Mouse (Mus musculus) neural tube, embryonic 13.5 days (tissue): ENCODE data around the gene Paxip1. TPM values are rescaled to one million over a fixed set of nuclear protein-coding genes. Genes with fewer than 3 reads are reported as not detected.

ENCODE experiments used
- ATAC-seq: fragments of 200-750 bp; cut with Nextera tagmentation; 2 replicates; pipeline ENCODE4 v1.8.0; 2017; ENCODE audit warnings: low read depth, mild to moderate bottlenecking, moderate TSS enrichment, moderate library complexity
- H3K27ac ChIP-seq: fragments of 300-500 bp; sonication (generic); replicated peaks from 2 replicates; pipeline ENCODE4 v1.5.1; 2015; ENCODE audit warnings: moderate library complexity, mild to moderate bottlenecking, inconsistent platforms
- H3K27me3 ChIP-seq: fragments of 300-500 bp; sonication (generic); 2 replicates; pipeline ENCODE4 v1.6.1; 2015; ENCODE audit warnings: mild to moderate bottlenecking, inconsistent platforms
- H3K36me3 ChIP-seq: fragments of 300-500 bp; sonication (generic); 2 replicates; pipeline ENCODE4 v1.6.1; 2015; ENCODE audit warnings: mild to moderate bottlenecking, inconsistent platforms
- H3K4me1 ChIP-seq: fragments of 300-500 bp; sonication (generic); replicated peaks from 2 replicates; pipeline ENCODE4 v1.6.1; 2015; ENCODE audit warnings: inconsistent platforms
- H3K4me2 ChIP-seq: fragments of 300-500 bp; sonication (generic); 2 replicates; pipeline ENCODE4 v1.6.1; 2015; ENCODE audit warnings: inconsistent platforms, mild to moderate bottlenecking, moderate library complexity
- H3K4me3 ChIP-seq: fragments of 300-500 bp; sonication (generic); 2 replicates; pipeline ENCODE4 v1.5.1; 2015; ENCODE audit warnings: mild to moderate bottlenecking, inconsistent platforms
- H3K9ac ChIP-seq: fragments of 300-500 bp; sonication (generic); 2 replicates; pipeline ENCODE4 v1.6.1; 2015; ENCODE audit warnings: moderate library complexity, mild to moderate bottlenecking, inconsistent platforms
- H3K9me3 ChIP-seq: fragments of 300-500 bp; sonication (generic); 2 replicates; pipeline ENCODE4 v1.6.1; 2016; ENCODE audit warnings: inconsistent platforms
- WGBS: fragments of 180-500 bp; shearing (Covaris S2); methylation state at CpG from one replicate; pipeline ENCODE4 v1.1.7; 2015; 5-methylcytosine and 5-hydroxymethylcytosine counted together
- polyA plus RNA-seq: library from polyadenylated mRNA; unstranded; fragments of >200 nt; fragmentation: Nextera tagmentation; extraction: Ambion mirVana; gene quantifications from 2 replicates; pipeline ENCODE4 v1.2.1, GENCODE M21; 2015

Gene Paxip1
- polyA plus RNA-seq, 1 experiment from 2014 or later: 22.9 TPM

- Histone ChIP-seq H3K4me1 (peaks cover 28% of the 10 kb centered on the region), H3K27me3 (no peaks in the 10 kb centered on the region), H3K9ac (peak overlapping the region; percentile 74), H3K27ac (peak overlapping the region; percentile 96), H3K9me3 (no peaks in the 10 kb centered on the region), H3K4me3 (peak overlapping the region; percentile 59), H3K4me2 (peak overlapping the region; percentile 82), H3K36me3 (peaks cover 34% of the 10 kb centered on the region)
- ATAC-seq: no peak
- WGBS: 31% methylated on average over 21 of the region's 21 CpGs
Observed at GRCm38 (mm10) chr5:27790086-27790909, 1.2 kb downstream of the Paxip1 start.

GRCm38 (mm10) chr5:27789586-27789985 is 1.9 kb downstream of the Paxip1 start:
- H3K4me2 ChIP-seq: peak overlapping the region; percentile 82

GRCm38 (mm10) chr5:27783381-27783780 is 8.1 kb downstream of the Paxip1 start:
- ATAC-seq: no peak
- Histone ChIP-seq H3K9me3 (no peaks in the 10 kb centered on the region), H3K4me3 (no peak overlapping the region), H3K4me2 (no peak overlapping the region), H3K9ac (no peak overlapping the region), H3K36me3 (peaks cover 87% of the 10 kb centered on the region), H3K27ac (no peak overlapping the region), H3K27me3 (no peaks in the 10 kb centered on the region), H3K4me1 (no peaks in the 10 kb centered on the region)
- WGBS: 95% methylated on average over 9 of the region's 9 CpGs

More at GRCm38 (mm10) chr5:27789586-27789985, 1.9 kb downstream of the Paxip1 start:
- no peak for ATAC-seq
- H3K9ac ChIP-seq: peak overlapping the region; percentile 74
- H3K36me3 ChIP-seq: peaks cover 41% of the 10 kb centered on the region
- H3K27ac ChIP-seq: no peak overlapping the region
- H3K4me3 ChIP-seq: peak overlapping the region; percentile 59
- H3K4me1 ChIP-seq: peaks cover 28% of the 10 kb centered on the region
- no peaks in the 10 kb centered on the region for H3K9me3 ChIP-seq
- no peaks in the 10 kb centered on the region for H3K27me3 ChIP-seq
- 80% methylated on average over 10 of the region's 10 CpGs for WGBS

- Histone ChIP-seq H3K4me3 (no peak overlapping the region), H3K27me3 (no peaks in the 10 kb centered on the region), H3K36me3 (peaks cover 87% of the 10 kb centered on the region), H3K9ac (no peak overlapping the region), H3K4me2 (no peak overlapping the region), H3K4me1 (peaks cover 3% of the 10 kb centered on the region; the same call in 1 of the 2 replicates), H3K27ac (no peak overlapping the region), H3K9me3 (no peaks in the 10 kb centered on the region)
- no peak for ATAC-seq
- 61% methylated on average over 5 of the region's 5 CpGs for WGBS
Observed at GRCm38 (mm10) chr5:27767948-27768347, 23.5 kb downstream of the Paxip1 start.

GRCm38 (mm10) chr5:27765780-27766179 is 25.7 kb downstream of the Paxip1 start:
- Histone ChIP-seq H3K27ac (no peak overlapping the region), H3K4me2 (no peak overlapping the region), H3K9ac (no peak overlapping the region), H3K4me1 (peaks cover 3% of the 10 kb centered on the region; the same call in 1 of the 2 replicates), H3K36me3 (peaks cover 87% of the 10 kb centered on the region), H3K27me3 (no peaks in the 10 kb centered on the region), H3K9me3 (no peaks in the 10 kb centered on the region), H3K4me3 (no peak overlapping the region)
- WGBS: 82% methylated on average over 4 of the region's 4 CpGs
- ATAC-seq: no peak

GRCm38 (mm10) chr5:27744944-27745343 is 46.5 kb downstream of the Paxip1 start:
- 89% methylated on average over 1 of the region's 1 CpGs for WGBS
- H3K9ac ChIP-seq: no peak overlapping the region
- H3K36me3 ChIP-seq: peaks cover 77% of the 10 kb centered on the region

GRCm38 (mm10) chr5:27739216-27739615 is 52.3 kb downstream of the Paxip1 start:
- Histone ChIP-seq H3K9me3 (peaks cover 7% of the 10 kb centered on the region; the same call in 1 of the 2 replicates), H3K9ac (no peak overlapping the region), H3K27me3 (no peaks in the 10 kb centered on the region), H3K36me3 (peaks cover 38% of the 10 kb centered on the region), H3K4me2 (no peak overlapping the region), H3K27ac (no peak overlapping the region), H3K4me1 (no peaks in the 10 kb centered on the region), H3K4me3 (no peak overlapping the region)
- ATAC-seq: no peak
- 88% methylated on average over 6 of the region's 6 CpGs for WGBS

More at GRCm38 (mm10) chr5:27744944-27745343, 46.5 kb downstream of the Paxip1 start:
- Histone ChIP-seq H3K4me3 (no peak overlapping the region), H3K27me3 (no peaks in the 10 kb centered on the region), H3K27ac (no peak overlapping the region), H3K9me3 (no peaks in the 10 kb centered on the region), H3K4me1 (no peaks in the 10 kb centered on the region), H3K4me2 (no peak overlapping the region)
- ATAC-seq: no peak

- no peak overlapping the region for H3K27ac ChIP-seq
- no peaks in the 10 kb centered on the region for H3K4me1 ChIP-seq
- peak; percentile 52; the same call in 1 of the 2 replicates for ATAC-seq
- H3K4me2 ChIP-seq: no peak overlapping the region
- H3K4me3 ChIP-seq: no peak overlapping the region
- WGBS: 7% methylated on average over 3 of the region's 3 CpGs
- H3K9ac ChIP-seq: no peak overlapping the region
- peaks cover 7% of the 10 kb centered on the region; the same call in 1 of the 2 replicates for H3K9me3 ChIP-seq
- H3K36me3 ChIP-seq: peaks cover 17% of the 10 kb centered on the region
- no peaks in the 10 kb centered on the region for H3K27me3 ChIP-seq
Observed at GRCm38 (mm10) chr5:27737168-27737567, 54.3 kb downstream of the Paxip1 start.

GRCm38 (mm10) chr5:27732288-27732868 is 59.1 kb downstream of the Paxip1 start:
- Histone ChIP-seq H3K4me2 (no peak overlapping the region), H3K27ac (peak overlapping the region; percentile 23; the same call in 1 of the 2 replicates), H3K9ac (no peak overlapping the region), H3K4me3 (no peak overlapping the region), H3K9me3 (peaks cover 7% of the 10 kb centered on the region), H3K4me1 (no peaks in the 10 kb centered on the region), H3K27me3 (no peaks in the 10 kb centered on the region), H3K36me3 (peaks cover 7% of the 10 kb centered on the region; the same call in 1 of the 2 replicates)
- no peak for ATAC-seq
- WGBS: 73% methylated on average over 5 of the region's 5 CpGs

- Histone ChIP-seq H3K4me1 (no peaks in the 10 kb centered on the region), H3K9me3 (peaks cover 7% of the 10 kb centered on the region), H3K4me3 (no peak overlapping the region), H3K27me3 (no peaks in the 10 kb centered on the region), H3K27ac (no peak overlapping the region), H3K36me3 (peaks cover 12% of the 10 kb centered on the region), H3K9ac (no peak overlapping the region), H3K4me2 (no peak overlapping the region)
- ATAC-seq: no peak
- 71% methylated on average over 1 of the region's 1 CpGs for WGBS
Observed at GRCm38 (mm10) chr5:27731392-27731791, 60.1 kb downstream of the Paxip1 start.

- no peak overlapping the region for H3K9ac ChIP-seq
- WGBS: 80% methylated on average over 5 of the region's 5 CpGs
- no peak overlapping the region for H3K27ac ChIP-seq
- no peak overlapping the region for H3K4me2 ChIP-seq
- no peak for ATAC-seq
- H3K4me3 ChIP-seq: no peak overlapping the region
- H3K36me3 ChIP-seq: peaks cover 19% of the 10 kb centered on the region
- no peaks in the 10 kb centered on the region for H3K4me1 ChIP-seq
- no peaks in the 10 kb centered on the region for H3K27me3 ChIP-seq
- peaks cover 7% of the 10 kb centered on the region for H3K9me3 ChIP-seq
Observed at GRCm38 (mm10) chr5:27730666-27731065, 60.8 kb downstream of the Paxip1 start.

- no peak for ATAC-seq
- Histone ChIP-seq H3K4me3 (no peak overlapping the region), H3K36me3 (peaks cover 25% of the 10 kb centered on the region), H3K27me3 (no peaks in the 10 kb centered on the region), H3K27ac (no peak overlapping the region), H3K9me3 (no peaks in the 10 kb centered on the region; the same call in 1 of the 2 replicates), H3K4me2 (no peak overlapping the region), H3K4me1 (no peaks in the 10 kb centered on the region), H3K9ac (no peak overlapping the region)
- 30% methylated on average over 2 of the region's 2 CpGs for WGBS
Observed at GRCm38 (mm10) chr5:27724460-27724859, 67.0 kb downstream of the Paxip1 start.
